Mouse (Mus musculus) stomach, embryonic 14.5 days (tissue): ENCODE results near the gene Tox2. TPM values are rescaled to one million over a fixed set of nuclear protein-coding genes. Genes with fewer than 3 reads are reported as not detected.

Source experiments
- ATAC-seq: fragments of 200-750 bp; cut with Nextera tagmentation; 2 replicates; pipeline ENCODE4 v1.8.0; 2017; ENCODE audit warnings: low read depth, moderate TSS enrichment; ENCODE audit not compliant: insufficient number of reproducible peaks, insufficient read depth, low FRiP score
- H3K27ac ChIP-seq: fragments of 300-500 bp; sonication (generic); 2 replicates; pipeline ENCODE4 v1.5.1; 2014; ENCODE audit warnings: mild to moderate bottlenecking, low read length, moderate library complexity, mixed read lengths
- H3K27me3 ChIP-seq: fragments of 300-500 bp; sonication (generic); 2 replicates; pipeline ENCODE4 v1.6.1; 2014; ENCODE audit warnings: low read length, control low read depth, mixed read lengths; ENCODE audit not compliant: control insufficient read depth, insufficient read depth
- H3K36me3 ChIP-seq: fragments of 300-500 bp; sonication (generic); 2 replicates; pipeline ENCODE4 v1.6.1; 2014; ENCODE audit warnings: mild to moderate bottlenecking, control low read depth, low read length, moderate library complexity, mixed read lengths; ENCODE audit not compliant: control insufficient read depth, insufficient read depth
- H3K4me1 ChIP-seq: fragments of 300-500 bp; sonication (generic); 2 replicates; pipeline ENCODE4 v1.6.1; 2014; ENCODE audit warnings: low read length, control low read depth, mixed read lengths; ENCODE audit not compliant: control insufficient read depth, insufficient read depth
- H3K4me2 ChIP-seq: fragments of 300-500 bp; sonication (generic); replicated peaks from 2 replicates; pipeline ENCODE4 v1.6.1; 2014; ENCODE audit warnings: low read depth, low read length, control low read depth
- H3K4me3 ChIP-seq: fragments of 300-500 bp; sonication (generic); 2 replicates; pipeline ENCODE4 v1.5.1; 2014; ENCODE audit warnings: low read depth, low read length, control low read depth
- H3K9ac ChIP-seq: fragments of 300-500 bp; sonication (generic); replicated peaks from 2 replicates; pipeline ENCODE4 v1.6.1; 2014; ENCODE audit warnings: low read depth, mild to moderate bottlenecking, control low read depth, low read length, moderate library complexity, mixed read lengths
- H3K9me3 ChIP-seq: fragments of 300-500 bp; sonication (generic); 2 replicates; pipeline ENCODE4 v1.6.1; 2016; ENCODE audit warnings: low read depth, low read length, control low read depth; ENCODE audit not compliant: control insufficient read depth
- WGBS: fragments of 180-500 bp; shearing (Covaris S2); extraction: QIAGEN DNeasy Blood & Tissue Kit; methylation state at CpG from one replicate; pipeline ENCODE4 v1.1.7; 2014; 5-methylcytosine and 5-hydroxymethylcytosine counted together
- polyA plus RNA-seq: library from polyadenylated mRNA; unstranded; fragments of >200 nt; fragmentation: Nextera tagmentation; extraction: Ambion mirVana; gene quantifications from 2 replicates; pipeline ENCODE4 v1.2.1, GENCODE M21; 2014

The Tox2 gene
- polyA plus RNA-seq, 1 experiment from 2014 or later: 7.1 TPM

- Histone ChIP-seq H3K4me2 (peak overlapping the region; percentile 88; the same call in 1 of the 2 replicates), H3K36me3 (no peaks in the 10 kb centered on the region), H3K4me1 (peaks cover 2% of the 10 kb centered on the region; the same call in 1 of the 2 replicates), H3K27ac (no peak overlapping the region), H3K9ac (no peak overlapping the region), H3K9me3 (no peaks in the 10 kb centered on the region; the same call in 1 of the 2 replicates), H3K27me3 (peaks cover 13% of the 10 kb centered on the region; the same call in 1 of the 2 replicates), H3K4me3 (no peak overlapping the region)
- ATAC-seq: no peak
- WGBS: 46% methylated on average over 8 of the region's 8 CpGs
Measured at GRCm38 (mm10) chr2:163201897-163202296, 1.0 kb upstream of the Tox2 start.

DNA sequence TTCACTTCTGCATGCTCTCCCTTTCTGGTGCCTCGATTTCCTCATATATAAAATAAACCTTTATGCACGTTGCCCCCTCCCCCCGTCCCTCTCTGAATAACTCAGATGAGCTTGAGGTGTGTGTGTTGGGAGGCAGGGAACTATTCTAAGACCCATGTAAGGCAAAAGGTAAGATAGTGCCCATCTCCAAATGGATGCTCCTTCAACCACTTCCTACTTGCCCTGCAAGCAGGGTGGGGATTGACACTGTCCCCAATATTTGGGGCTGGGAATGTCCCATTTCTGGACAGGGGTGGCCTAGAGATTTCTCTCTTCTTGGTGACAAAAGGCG, 407 bp upstream of the Tox2 start:
- Histone ChIP-seq H3K9me3 (no peaks in the 10 kb centered on the region; the same call in 1 of the 2 replicates), H3K27me3 (peaks cover 13% of the 10 kb centered on the region; the same call in 1 of the 2 replicates), H3K4me2 (peak overlapping the region; percentile 88), H3K4me3 (peak overlapping the region; percentile 41), H3K36me3 (no peaks in the 10 kb centered on the region), H3K9ac (0 out of 2 replicates have a peak overlapping the region, but pooled peaks have one; percentile 4), H3K4me1 (peaks cover 2% of the 10 kb centered on the region; the same call in 1 of the 2 replicates), H3K27ac (no peak overlapping the region)
- ATAC-seq: no peak; the same call in 1 of the 2 replicates
- WGBS: 10% methylated on average over 4 of the region's 4 CpGs

- Histone ChIP-seq H3K4me3 (peak overlapping the region; percentile 41), H3K36me3 (no peaks in the 10 kb centered on the region), H3K9me3 (no peaks in the 10 kb centered on the region; the same call in 1 of the 2 replicates), H3K9ac (peak overlapping the region; percentile 2; the same call in 1 of the 2 replicates), H3K27me3 (peaks cover 13% of the 10 kb centered on the region; the same call in 1 of the 2 replicates), H3K27ac (no peak overlapping the region), H3K4me1 (peaks cover 2% of the 10 kb centered on the region; the same call in 1 of the 2 replicates), H3K4me2 (peak overlapping the region; percentile 88)
- WGBS: 3% methylated on average over 75 of the region's 75 CpGs
- ATAC-seq: no peak
Measured at GRCm38 (mm10) chr2:163203635-163204547, 966 bp downstream of the Tox2 start.

DNA sequence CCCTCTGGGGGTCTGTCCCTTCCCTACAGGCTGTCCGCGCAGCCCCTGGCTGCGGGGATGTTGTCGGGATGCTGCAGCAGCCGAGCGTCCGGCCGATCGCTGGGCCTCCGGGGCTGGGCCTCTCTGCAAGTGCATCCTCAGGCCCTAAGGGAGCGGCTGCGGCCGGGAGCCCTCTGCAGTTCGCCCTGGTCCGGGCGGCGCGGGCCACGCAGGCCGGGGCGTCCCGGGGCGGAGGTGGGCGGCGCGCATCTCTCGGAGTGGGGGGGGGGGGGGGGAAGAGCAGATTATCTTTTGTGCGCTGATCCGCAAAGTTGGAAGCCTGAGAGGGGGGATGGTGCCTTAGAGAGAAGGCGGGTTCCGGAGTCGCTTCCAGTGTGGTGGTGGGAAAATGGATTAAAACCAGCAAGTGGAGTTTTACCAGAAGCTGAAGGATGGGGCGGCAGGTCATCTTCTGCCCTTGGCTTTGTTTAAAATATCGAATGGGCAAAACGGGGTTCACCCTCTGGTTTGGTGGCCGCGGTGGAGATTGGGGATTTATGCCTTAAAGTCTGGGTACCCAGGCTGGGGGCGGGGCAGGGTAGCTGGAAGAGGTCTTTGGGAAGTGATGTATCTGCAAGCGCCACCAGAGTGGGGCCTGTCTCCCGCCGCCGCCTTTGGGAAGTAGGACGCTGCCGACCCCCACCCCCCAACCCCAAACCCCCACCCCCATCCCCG, 1.8 kb downstream of the Tox2 start:
- Histone ChIP-seq H3K4me3 (peak overlapping the region; percentile 41), H3K27ac (no peak overlapping the region), H3K4me2 (peak overlapping the region; percentile 88), H3K9me3 (no peaks in the 10 kb centered on the region; the same call in 1 of the 2 replicates), H3K9ac (peak overlapping the region; percentile 2; the same call in 1 of the 2 replicates), H3K27me3 (peaks cover 13% of the 10 kb centered on the region; the same call in 1 of the 2 replicates), H3K36me3 (no peaks in the 10 kb centered on the region), H3K4me1 (peaks cover 2% of the 10 kb centered on the region; the same call in 1 of the 2 replicates)
- 2% methylated on average over 38 of the region's 45 CpGs for WGBS
- no peak; the same call in 1 of the 2 replicates for ATAC-seq

- Histone ChIP-seq H3K27ac (no peak overlapping the region), H3K27me3 (peaks cover 13% of the 10 kb centered on the region; the same call in 1 of the 2 replicates), H3K4me3 (peak overlapping the region; percentile 41; the same call in 1 of the 2 replicates), H3K36me3 (no peaks in the 10 kb centered on the region), H3K9me3 (no peaks in the 10 kb centered on the region; the same call in 1 of the 2 replicates), H3K4me1 (peaks cover 2% of the 10 kb centered on the region; the same call in 1 of the 2 replicates), H3K9ac (no peak overlapping the region), H3K4me2 (0 out of 2 replicates have a peak overlapping the region, but pooled peaks have one; percentile 88)
- no peak for ATAC-seq
- 7% methylated on average over 6 of the region's 6 CpGs for WGBS
Measured at GRCm38 (mm10) chr2:163205262-163205647, 2.3 kb downstream of the Tox2 start.

- no peak for ATAC-seq
- H3K9ac ChIP-seq: no peak overlapping the region
- no peaks in the 10 kb centered on the region for H3K36me3 ChIP-seq
- H3K27ac ChIP-seq: no peak overlapping the region
- H3K4me2 ChIP-seq: no peak overlapping the region
- H3K4me3 ChIP-seq: no peak overlapping the region
- 58% methylated on average over 17 of the region's 17 CpGs for WGBS
- peaks cover 2% of the 10 kb centered on the region; the same call in 1 of the 2 replicates for H3K4me1 ChIP-seq
- H3K27me3 ChIP-seq: peaks cover 13% of the 10 kb centered on the region; the same call in 1 of the 2 replicates
- no peaks in the 10 kb centered on the region; the same call in 1 of the 2 replicates for H3K9me3 ChIP-seq
Measured at GRCm38 (mm10) chr2:163205737-163206490, 3.0 kb downstream of the Tox2 start.

GRCm38 (mm10) chr2:163207315-163207714, 4.4 kb downstream of the Tox2 start:
- Histone ChIP-seq H3K4me1 (peaks cover 2% of the 10 kb centered on the region; the same call in 1 of the 2 replicates), H3K27ac (no peak overlapping the region), H3K9ac (no peak overlapping the region), H3K36me3 (no peaks in the 10 kb centered on the region), H3K4me3 (no peak overlapping the region), H3K4me2 (no peak overlapping the region), H3K27me3 (peaks cover 13% of the 10 kb centered on the region; the same call in 1 of the 2 replicates), H3K9me3 (no peaks in the 10 kb centered on the region)
- ATAC-seq: no peak
- 96% methylated on average over 2 of the region's 2 CpGs for WGBS
